Mouse (Mus musculus) megakaryocyte, embryonic 14.5 days (primary cell): ENCODE measurements around the gene Fgb.

Experiments used
- FLI1 ChIP-seq: IDR thresholded peaks from 2 replicates; pipeline ENCODE4 v1.6.1; 2012; ENCODE audit warnings: low read length, inconsistent platforms, mixed read lengths
- GATA1 ChIP-seq: IDR thresholded peaks from 3 replicates; pipeline ENCODE4 v1.6.1; 2012; ENCODE audit warnings: mixed read lengths, low read length, inconsistent platforms, borderline replicate concordance

DNA sequence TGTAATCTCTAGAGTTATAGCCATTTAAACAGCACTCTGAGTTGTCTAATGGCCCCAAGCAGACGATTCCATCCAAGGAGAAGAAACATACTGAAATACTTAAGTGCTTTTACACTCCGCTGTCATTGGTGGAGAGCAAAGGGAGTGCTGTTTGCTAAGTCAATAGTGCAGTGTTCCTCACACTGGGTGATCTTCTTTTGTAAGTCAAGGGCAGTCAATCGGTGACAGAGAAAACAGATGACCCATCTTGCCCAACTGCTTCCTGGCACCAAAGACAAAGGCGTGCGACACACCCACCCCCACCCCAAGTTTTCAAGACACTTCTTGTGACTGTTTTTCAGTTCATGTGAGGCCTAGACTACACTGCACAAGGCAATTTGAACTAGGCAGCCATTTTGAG, 2.4 kb upstream of the Fgb start:
- TF ChIP-seq GATA1 = no peak
- no peak for TF ChIP-seq FLI1
